Mouse (Mus musculus) midbrain, embryonic 12.5 days (tissue): ENCODE measurements around the gene Fbxw11. TPM values are rescaled to one million over a fixed set of nuclear protein-coding genes. Genes with fewer than 3 reads are reported as not detected.

Source experiments
- ATAC-seq: fragments of 200-750 bp; cut with Nextera tagmentation; 2 replicates; pipeline ENCODE4 v1.8.0; 2017; ENCODE audit warnings: low read depth, moderate TSS enrichment, moderate library complexity; ENCODE audit not compliant: low FRiP score
- H3K27ac ChIP-seq: fragments of 300-500 bp; sonication (generic); replicated peaks from 2 replicates; pipeline ENCODE4 v1.5.1; 2016; ENCODE audit warnings: mild to moderate bottlenecking
- H3K27me3 ChIP-seq: fragments of 300-500 bp; sonication (generic); 2 replicates; pipeline ENCODE4 v1.6.1; 2016; ENCODE audit warnings: mild to moderate bottlenecking
- H3K36me3 ChIP-seq: fragments of 300-500 bp; sonication (generic); 2 replicates; pipeline ENCODE4 v1.6.1; 2016
- H3K4me1 ChIP-seq: fragments of 300-500 bp; sonication (generic); 2 replicates; pipeline ENCODE4 v1.6.1; 2016
- H3K4me2 ChIP-seq: fragments of 300-500 bp; sonication (generic); replicated peaks from 2 replicates; pipeline ENCODE4 v1.6.1; 2016; ENCODE audit warnings: mild to moderate bottlenecking, moderate library complexity
- H3K4me3 ChIP-seq: fragments of 300-500 bp; sonication (generic); 2 replicates; pipeline ENCODE4 v1.5.1; 2016; ENCODE audit warnings: mild to moderate bottlenecking
- H3K9ac ChIP-seq: fragments of 300-500 bp; sonication (generic); replicated peaks from 2 replicates; pipeline ENCODE4 v1.6.1; 2016; ENCODE audit warnings: mild to moderate bottlenecking, moderate library complexity
- H3K9me3 ChIP-seq: fragments of 300-500 bp; sonication (generic); 2 replicates; pipeline ENCODE4 v1.6.1; 2016; ENCODE audit warnings: mild to moderate bottlenecking
- WGBS: fragments of 180-500 bp; shearing (Covaris S2); methylation state at CpG from one replicate; pipeline ENCODE4 v1.1.7; 2016; 5-methylcytosine and 5-hydroxymethylcytosine counted together
- polyA plus RNA-seq: library from polyadenylated mRNA; unstranded; fragments of >200 nt; fragmentation: Nextera tagmentation; extraction: Ambion mirVana; gene quantifications from 2 replicates; pipeline ENCODE4 v1.2.1, GENCODE M21; 2016

Gene Fbxw11
- polyA plus RNA-seq, 1 experiment from 2014 or later: 110 TPM

DNA sequence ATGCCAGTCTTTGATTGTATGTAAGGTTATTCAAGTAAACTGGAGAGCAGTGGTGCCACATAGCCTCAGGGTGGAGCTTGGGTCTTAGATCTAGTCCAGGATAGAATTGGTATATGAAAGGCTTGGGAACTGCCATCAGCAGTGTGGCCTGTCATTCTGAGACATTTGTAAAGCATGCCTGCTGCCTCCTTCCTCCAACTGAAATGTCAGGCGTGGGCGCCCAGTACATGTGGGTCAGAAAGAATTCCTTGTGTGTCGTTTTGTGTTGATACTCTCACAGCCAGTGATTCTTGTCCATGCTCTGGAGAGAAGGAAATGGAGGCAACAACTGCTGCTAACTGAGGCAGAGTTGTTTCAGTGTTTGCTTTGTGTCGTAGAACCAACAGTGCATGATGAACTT, 76.5 kb downstream of the Fbxw11 start:
- Histone ChIP-seq H3K4me2 (no peak overlapping the region), H3K27me3 (no peaks in the 10 kb centered on the region), H3K9ac (no peak overlapping the region), H3K36me3 (no peaks in the 10 kb centered on the region), H3K4me3 (no peak overlapping the region), H3K4me1 (no peaks in the 10 kb centered on the region), H3K9me3 (no peaks in the 10 kb centered on the region), H3K27ac (no peak overlapping the region)
- WGBS: 97% methylated on average over 4 of the region's 4 CpGs
- no peak for ATAC-seq

DNA sequence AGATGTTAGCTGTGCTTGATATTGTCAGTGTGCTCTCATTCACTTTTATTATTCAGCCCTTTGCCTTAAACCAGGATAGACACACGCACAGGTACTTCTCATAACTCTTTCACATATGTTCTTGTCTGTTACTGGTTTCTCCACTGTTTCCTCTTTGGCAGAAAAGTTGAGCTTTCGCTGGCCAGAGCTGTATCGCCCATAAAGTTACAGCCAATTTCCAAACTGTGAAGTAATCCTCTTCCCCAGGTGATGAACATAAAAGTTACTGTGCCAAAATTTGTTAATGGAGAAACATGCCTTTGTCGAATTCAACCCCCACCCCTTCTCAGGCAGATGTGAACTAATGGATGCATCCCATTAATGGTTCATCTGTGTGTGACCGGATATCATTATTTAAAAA, 80.1 kb downstream of the Fbxw11 start:
- Histone ChIP-seq H3K9me3 (no peaks in the 10 kb centered on the region), H3K4me1 (no peaks in the 10 kb centered on the region), H3K27ac (no peak overlapping the region), H3K27me3 (no peaks in the 10 kb centered on the region), H3K9ac (no peak overlapping the region), H3K4me3 (no peak overlapping the region), H3K36me3 (0 out of 2 replicates have a peak, but pooled peaks cover 5% of the 10 kb centered on the region), H3K4me2 (no peak overlapping the region)
- WGBS: 96% methylated on average over 5 of the region's 5 CpGs
- no peak for ATAC-seq

GRCm38 (mm10) chr11:32723287-32723686, 80.8 kb downstream of the Fbxw11 start:
- no peaks in the 10 kb centered on the region for H3K27me3 ChIP-seq
- H3K4me3 ChIP-seq: no peak overlapping the region
- no peak overlapping the region for H3K27ac ChIP-seq
- H3K4me2 ChIP-seq: no peak overlapping the region
- H3K9me3 ChIP-seq: no peaks in the 10 kb centered on the region
- 0 out of 2 replicates have a peak, but pooled peaks cover 5% of the 10 kb centered on the region for H3K36me3 ChIP-seq
- no peak for ATAC-seq
- 93% methylated on average over 2 of the region's 2 CpGs for WGBS
- no peak overlapping the region for H3K9ac ChIP-seq
- no peaks in the 10 kb centered on the region for H3K4me1 ChIP-seq

DNA sequence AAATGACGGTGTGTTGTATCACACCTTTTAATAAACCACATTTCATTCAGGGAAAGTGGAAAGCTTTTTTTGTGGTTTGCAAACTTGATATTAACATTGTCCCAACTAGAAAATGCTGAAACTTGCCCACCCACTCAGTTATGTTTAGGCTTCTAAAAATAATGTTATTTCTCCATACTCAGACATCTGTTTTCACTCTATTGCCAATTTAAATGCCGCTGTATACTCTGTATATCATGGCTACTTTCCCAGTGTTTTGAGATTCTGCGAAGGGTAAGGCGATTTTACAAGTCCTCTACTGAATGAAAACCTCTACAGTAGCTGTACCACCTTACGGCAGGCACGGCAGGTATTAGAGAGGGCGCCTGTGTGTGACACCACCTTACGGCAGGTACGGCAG, 82.6 kb downstream of the Fbxw11 start:
- H3K4me1 ChIP-seq: no peaks in the 10 kb centered on the region
- no peaks in the 10 kb centered on the region for H3K9me3 ChIP-seq
- 93% methylated on average over 9 of the region's 9 CpGs for WGBS
- no peak overlapping the region for H3K4me3 ChIP-seq
- no peak overlapping the region for H3K9ac ChIP-seq
- H3K27me3 ChIP-seq: no peaks in the 10 kb centered on the region
- 0 out of 2 replicates have a peak, but pooled peaks cover 5% of the 10 kb centered on the region for H3K36me3 ChIP-seq
- no peak for ATAC-seq
- H3K27ac ChIP-seq: no peak overlapping the region
- no peak overlapping the region for H3K4me2 ChIP-seq

- Histone ChIP-seq H3K9me3 (no peaks in the 10 kb centered on the region), H3K9ac (no peak overlapping the region), H3K36me3 (peaks cover 58% of the 10 kb centered on the region), H3K27me3 (no peaks in the 10 kb centered on the region), H3K4me2 (no peak overlapping the region), H3K4me3 (no peak overlapping the region), H3K27ac (no peak overlapping the region), H3K4me1 (no peaks in the 10 kb centered on the region)
- ATAC-seq: no peak
- 67% methylated on average over 5 of the region's 5 CpGs for WGBS
Observed at GRCm38 (mm10) chr11:32732467-32732866, 89.9 kb downstream of the Fbxw11 start.

- Histone ChIP-seq H3K27me3 (no peaks in the 10 kb centered on the region), H3K27ac (no peak overlapping the region), H3K4me3 (no peak overlapping the region), H3K4me1 (no peaks in the 10 kb centered on the region), H3K36me3 (peaks cover 65% of the 10 kb centered on the region), H3K4me2 (no peak overlapping the region), H3K9me3 (no peaks in the 10 kb centered on the region), H3K9ac (no peak overlapping the region)
- ATAC-seq: no peak
- WGBS: 95% methylated on average over 6 of the region's 6 CpGs
Observed at GRCm38 (mm10) chr11:32733195-32733594, 90.7 kb downstream of the Fbxw11 start.

DNA sequence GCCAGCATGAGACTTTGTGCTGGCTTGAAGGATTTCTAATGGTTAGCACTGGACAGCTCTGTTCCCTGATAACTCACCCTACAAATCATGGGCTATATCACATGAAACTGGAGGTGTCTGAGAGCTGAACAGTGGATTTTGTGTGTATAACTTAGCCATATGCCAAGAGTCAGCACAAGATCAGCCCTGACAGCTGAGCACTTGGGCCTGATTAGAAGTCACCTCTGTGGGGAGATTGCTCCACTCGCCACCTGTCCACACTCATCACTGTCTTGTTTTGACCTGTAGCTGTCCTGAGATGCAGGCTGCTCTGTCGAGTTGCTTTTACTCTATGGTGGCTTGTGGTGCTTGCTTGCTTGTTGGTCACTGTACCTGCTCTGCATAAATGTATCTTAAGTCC, 93.8 kb downstream of the Fbxw11 start:
- Histone ChIP-seq H3K36me3 (peaks cover 92% of the 10 kb centered on the region), H3K4me1 (no peaks in the 10 kb centered on the region), H3K9ac (no peak overlapping the region), H3K9me3 (no peaks in the 10 kb centered on the region), H3K27me3 (no peaks in the 10 kb centered on the region), H3K4me2 (no peak overlapping the region), H3K27ac (no peak overlapping the region), H3K4me3 (no peak overlapping the region)
- 92% methylated on average over 2 of the region's 2 CpGs for WGBS
- ATAC-seq: no peak

- no peaks in the 10 kb centered on the region for H3K9me3 ChIP-seq
- no peak overlapping the region for H3K9ac ChIP-seq
- H3K4me3 ChIP-seq: no peak overlapping the region
- peaks cover 93% of the 10 kb centered on the region for H3K36me3 ChIP-seq
- WGBS: 94% methylated on average over 5 of the region's 5 CpGs
- H3K27ac ChIP-seq: no peak overlapping the region
- ATAC-seq: no peak
- no peak overlapping the region for H3K4me2 ChIP-seq
- H3K27me3 ChIP-seq: no peaks in the 10 kb centered on the region
- no peaks in the 10 kb centered on the region for H3K4me1 ChIP-seq
Observed at GRCm38 (mm10) chr11:32737729-32738128, 95.2 kb downstream of the Fbxw11 start.

GRCm38 (mm10) chr11:32743891-32744290, 101.4 kb downstream of the Fbxw11 start:
- Histone ChIP-seq H3K4me1 (no peaks in the 10 kb centered on the region), H3K9me3 (no peaks in the 10 kb centered on the region), H3K4me3 (no peak overlapping the region), H3K9ac (no peak overlapping the region), H3K27me3 (no peaks in the 10 kb centered on the region), H3K27ac (no peak overlapping the region), H3K4me2 (no peak overlapping the region), H3K36me3 (peaks cover 76% of the 10 kb centered on the region)
- 86% methylated on average over 5 of the region's 5 CpGs for WGBS
- no peak for ATAC-seq

- H3K4me1 ChIP-seq: no peaks in the 10 kb centered on the region
- H3K9me3 ChIP-seq: no peaks in the 10 kb centered on the region
- no peak overlapping the region for H3K4me3 ChIP-seq
- no peak overlapping the region for H3K4me2 ChIP-seq
- WGBS: 95% methylated on average over 7 of the region's 7 CpGs
- no peak overlapping the region for H3K27ac ChIP-seq
- H3K27me3 ChIP-seq: no peaks in the 10 kb centered on the region
- peaks cover 71% of the 10 kb centered on the region for H3K36me3 ChIP-seq
- ATAC-seq: no peak
- no peak overlapping the region for H3K9ac ChIP-seq
Observed at GRCm38 (mm10) chr11:32744463-32744862, 101.9 kb downstream of the Fbxw11 start.

GRCm38 (mm10) chr11:32745466-32745865, 102.9 kb downstream of the Fbxw11 start:
- Histone ChIP-seq H3K9me3 (no peaks in the 10 kb centered on the region), H3K9ac (no peak overlapping the region), H3K27me3 (no peaks in the 10 kb centered on the region), H3K27ac (no peak overlapping the region), H3K36me3 (peaks cover 62% of the 10 kb centered on the region), H3K4me3 (no peak overlapping the region), H3K4me2 (no peak overlapping the region), H3K4me1 (no peaks in the 10 kb centered on the region)
- WGBS: 96% methylated on average over 4 of the region's 4 CpGs
- no peak for ATAC-seq

DNA sequence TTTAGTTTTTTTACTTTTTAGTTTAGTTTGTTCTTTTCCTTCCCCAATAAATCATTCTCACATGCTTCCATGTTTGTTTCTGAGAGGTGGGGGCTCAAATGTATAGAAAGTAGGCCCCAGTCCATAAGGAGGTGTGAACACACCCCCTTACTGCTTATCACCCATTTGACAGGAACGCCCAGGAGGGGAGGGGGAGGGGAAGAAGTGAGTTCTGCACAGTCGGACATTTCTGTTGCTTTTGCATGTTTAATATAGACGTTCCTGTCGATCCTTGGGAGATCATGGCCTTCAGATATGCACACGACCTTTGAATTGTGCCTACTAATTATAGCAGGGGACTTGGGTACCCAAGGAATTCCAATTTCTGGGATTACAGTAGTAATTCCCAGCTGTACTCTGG, 103.5 kb downstream of the Fbxw11 start:
- Histone ChIP-seq H3K4me1 (no peaks in the 10 kb centered on the region), H3K27ac (no peak overlapping the region), H3K4me3 (no peak overlapping the region), H3K9ac (no peak overlapping the region), H3K36me3 (peaks cover 57% of the 10 kb centered on the region), H3K9me3 (no peaks in the 10 kb centered on the region), H3K4me2 (no peak overlapping the region), H3K27me3 (no peaks in the 10 kb centered on the region)
- WGBS: 86% methylated on average over 5 of the region's 5 CpGs
- no peak for ATAC-seq

DNA sequence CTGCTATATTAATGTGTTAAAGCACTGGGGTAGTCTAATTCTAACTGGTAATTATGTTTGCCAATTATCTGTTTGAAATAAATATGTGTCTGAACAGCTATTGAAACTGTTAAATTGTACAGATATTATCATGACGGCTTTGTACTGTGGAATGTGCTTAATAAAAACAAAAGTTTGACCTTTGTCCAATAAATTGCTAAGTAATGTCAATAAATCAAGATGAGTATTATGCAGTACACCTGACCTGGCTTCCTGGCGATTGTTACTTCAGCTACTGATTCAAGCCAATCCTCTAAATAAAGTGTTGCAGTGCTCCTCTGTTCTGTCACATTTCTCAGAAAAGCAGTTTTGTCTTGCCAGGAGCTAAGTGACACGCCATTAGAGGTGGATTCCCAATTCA, 104.0 kb downstream of the Fbxw11 start:
- WGBS: 98% methylated on average over 3 of the region's 3 CpGs
- H3K9me3 ChIP-seq: no peaks in the 10 kb centered on the region
- H3K4me3 ChIP-seq: no peak overlapping the region
- no peak overlapping the region for H3K4me2 ChIP-seq
- H3K27ac ChIP-seq: no peak overlapping the region
- no peak overlapping the region for H3K9ac ChIP-seq
- no peaks in the 10 kb centered on the region for H3K27me3 ChIP-seq
- no peak for ATAC-seq
- peaks cover 52% of the 10 kb centered on the region for H3K36me3 ChIP-seq
- no peaks in the 10 kb centered on the region for H3K4me1 ChIP-seq
